Mouse (Mus musculus) small intestine, adult 10 weeks (tissue): Measurements from ENCODE around the gene Cmbl. TPM values are rescaled to one million over a fixed set of nuclear protein-coding genes. Genes with fewer than 3 reads are reported as not detected.

Experiments
- polyA plus RNA-seq: library from polyadenylated mRNA; stranded (reverse); fragments of 350-450 nt; fragmentation: Illumina TruSeq; extraction: RNeasy Lipid Tissue Mini Kit (QIAGEN cat#74804); gene quantifications from one replicate; pipeline ENCODE4 v1.2.3, GENCODE M21; 2014; ENCODE audit warnings: low replicate concordance

Gene Cmbl
- 182 TPM for polyA plus RNA-seq

DNA sequence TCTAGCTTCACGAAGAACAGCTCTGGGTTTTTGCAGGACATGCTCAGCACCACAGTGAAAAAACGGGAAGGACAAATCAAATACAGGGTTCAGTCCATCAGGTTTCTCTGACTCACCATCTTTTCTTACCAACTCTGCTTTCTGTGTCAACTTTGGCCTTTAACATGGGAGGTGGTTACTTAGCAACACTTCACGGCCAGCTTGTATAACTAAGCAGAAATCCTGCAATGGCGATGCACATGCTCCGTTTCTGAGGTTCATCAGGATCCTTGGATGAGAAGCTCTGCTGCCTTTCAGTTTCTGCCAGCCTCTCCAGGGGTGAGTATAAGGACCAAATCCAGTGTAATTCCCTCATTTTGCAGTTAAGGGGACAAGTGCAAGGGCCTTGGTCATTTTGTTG lies at the start of gene Cmbl:
Cmbl (plus strand) TSS at position 206 of the 400 bp plus-strand sequence.

DNA sequence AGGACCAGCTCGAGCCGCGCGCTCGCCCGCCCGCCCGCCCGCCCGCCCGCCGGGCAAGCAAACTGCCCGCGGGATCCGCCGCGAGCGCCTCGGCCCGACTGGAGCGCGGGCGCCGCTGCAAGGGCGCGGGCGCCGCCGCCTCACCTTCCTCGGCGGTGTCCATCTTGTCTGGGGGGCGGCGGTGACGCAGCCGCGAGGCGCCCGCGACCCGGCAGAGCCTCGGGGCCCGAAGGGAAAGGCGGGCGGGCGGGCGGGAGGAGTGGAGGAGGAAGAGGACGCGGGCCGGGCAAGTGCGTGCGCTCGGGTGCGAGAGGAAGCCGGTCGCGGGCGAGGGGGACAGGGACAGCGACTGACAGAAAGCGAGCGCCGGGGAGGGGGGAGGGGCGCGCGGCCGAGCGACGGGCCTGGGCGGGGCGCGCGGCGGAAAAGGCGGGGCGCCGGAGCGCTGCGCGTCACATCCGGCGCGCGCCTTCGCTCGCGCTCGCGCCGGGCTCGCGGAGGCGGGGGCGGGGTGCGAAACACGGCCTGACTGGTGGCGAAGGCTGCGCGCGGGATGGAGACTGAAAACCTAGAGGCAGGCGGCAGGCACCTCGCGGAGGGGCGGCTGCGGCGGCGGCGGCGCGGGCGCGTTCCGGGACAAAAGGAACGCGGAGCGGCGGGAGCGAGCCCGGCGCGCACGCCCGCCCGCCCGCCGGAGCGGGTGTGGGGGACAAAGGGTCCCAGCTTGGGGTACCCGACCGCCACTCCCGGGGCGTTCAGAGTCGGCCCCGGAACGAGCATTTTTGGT lies 34.3 kb upstream of the Cmbl start, which contains the start of gene March6:
March6 (minus strand) TSS at position 395 of the 787 bp plus-strand sequence.

DNA sequence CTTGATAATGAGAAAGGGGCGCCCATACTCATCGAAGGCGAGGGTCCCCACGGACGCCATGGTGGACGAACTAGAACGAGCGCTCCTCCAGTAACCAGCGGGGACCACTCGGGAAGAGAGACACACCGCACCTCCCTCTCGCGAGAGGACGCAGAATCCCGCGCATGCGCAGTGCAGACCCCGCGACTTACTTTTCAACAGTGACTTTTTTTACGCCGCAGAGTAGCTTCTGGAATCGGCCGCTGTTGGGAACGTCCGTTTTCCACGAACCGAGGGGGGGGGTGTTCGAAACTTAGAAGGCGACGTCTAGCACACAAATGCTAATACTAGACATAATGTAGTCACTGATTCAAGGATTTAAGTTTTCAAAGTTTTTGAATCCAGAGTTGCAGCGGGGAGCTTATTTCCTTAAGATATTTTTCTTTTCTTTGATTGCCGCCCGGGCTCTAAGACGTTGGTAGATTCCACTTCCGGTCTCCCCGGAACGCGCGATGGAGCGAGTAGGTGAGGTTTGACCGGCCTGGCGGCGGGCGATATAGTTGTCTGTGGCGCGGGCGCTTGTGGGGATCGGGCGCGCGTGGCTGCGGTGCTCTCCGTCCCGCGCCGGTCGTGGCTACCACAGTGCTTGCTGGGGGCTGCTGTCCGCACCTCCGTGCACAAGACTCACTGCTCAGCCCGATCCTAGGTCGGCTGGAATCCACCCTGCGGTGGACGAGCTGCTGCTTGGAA lies 36.6 kb downstream of the Cmbl start, which contains the start of the genes Cct5 and Fam173b:
Cct5 (minus strand) TSS at position 159 of the 729 bp plus-strand sequence.
Fam173b (plus strand) TSS at position 207 of the 729 bp plus-strand sequence.

Other genes starting within 250 kb of the Cmbl start
- gene Ankrd33b, start 197.7 kb upstream of the Cmbl start, polyA plus RNA-seq, result 0.45 TPM
- gene Ropn1l, start 111.7 kb upstream of the Cmbl start, polyA plus RNA-seq, result not detected
- gene March6, start 34.3 kb upstream of the Cmbl start, polyA plus RNA-seq, result 194 TPM
- 41.2 TPM for gene Cct5, start 36.4 kb downstream of the Cmbl start, polyA plus RNA-seq
- gene Fam173b, start 36.5 kb downstream of the Cmbl start, polyA plus RNA-seq, result 3.4 TPM